Mouse (Mus musculus): ENCODE measurements around the gene Gm11236. TPM values are rescaled to one million over a fixed set of nuclear protein-coding genes. Genes with fewer than 3 reads are reported as not detected.
"Not testable (repeated sequence)": the region's sequence is repeated elsewhere in the genome, so short reads cannot be mapped to it uniquely, and the experiment has no call there.

The Gm11236 gene
- polyA plus RNA-seq (2015; fragmentation: Nextera tagmentation; extraction: Ambion mirVana) = not detected in 2 replicates

GRCm38 (mm10) chr4:73637821-73638220, at the start of gene Gm11236:
TSS of gene Gm11236 (plus strand) at chr4:73638121.
- not testable (repeated sequence) for H3K4me2 ChIP-seq (ENCODE audit: low read depth, low read length); H3K36me3 ChIP-seq (ENCODE audit: control insufficient read depth, insufficient read depth, low read length); H3K4me1 ChIP-seq (ENCODE audit: control insufficient read depth, insufficient read depth, low read length); ATAC-seq; H3K9ac ChIP-seq (ENCODE audit: low read depth, low read length); H3K27ac ChIP-seq (ENCODE audit: low read length); H3K4me3 ChIP-seq (ENCODE audit: low read length); H3K9me3 ChIP-seq (ENCODE audit: control insufficient read depth, low read length); H3K27me3 ChIP-seq (replicated peaks; ENCODE audit: control insufficient read depth, insufficient read depth, low read length)
- no CpG with 5 or more reads among the region's 4 CpGs for WGBS

- ATAC-seq = no peak
- H3K27me3 ChIP-seq (replicated peaks; ENCODE audit: control insufficient read depth, insufficient read depth, low read length) = no peaks in the 10 kb centered on the region
- 8% methylated on average over 3 of the region's 3 CpGs for WGBS
Observed at GRCm38 (mm10) chr4:73599248-73599647, 38.7 kb upstream of the Gm11236 start.

GRCm38 (mm10) chr4:73607581-73607980, 30.3 kb upstream of the Gm11236 start, which contains the start of gene Gm11238:
TSS of gene Gm11238 (plus strand) at chr4:73607881.
- WGBS = no CpG with 5 or more reads among the region's 3 CpGs
- not testable (repeated sequence) for H3K4me2 ChIP-seq (ENCODE audit: low read depth, low read length); H3K27ac ChIP-seq (ENCODE audit: low read length); H3K4me3 ChIP-seq (ENCODE audit: low read length); H3K27me3 ChIP-seq (replicated peaks; ENCODE audit: control insufficient read depth, insufficient read depth, low read length); H3K4me1 ChIP-seq (ENCODE audit: control insufficient read depth, insufficient read depth, low read length); H3K9me3 ChIP-seq (ENCODE audit: control insufficient read depth, low read length); H3K9ac ChIP-seq (ENCODE audit: low read depth, low read length); ATAC-seq; H3K36me3 ChIP-seq (ENCODE audit: control insufficient read depth, insufficient read depth, low read length)

More at GRCm38 (mm10) chr4:73599248-73599647, 38.7 kb upstream of the Gm11236 start:
- Histone ChIP-seq H3K27ac (ENCODE audit: low read length) (no peak overlapping the region), H3K36me3 (ENCODE audit: control insufficient read depth, insufficient read depth, low read length) (no peaks in the 10 kb centered on the region), H3K4me2 (ENCODE audit: low read depth, low read length) (no peak overlapping the region), H3K9me3 (ENCODE audit: control insufficient read depth, low read length) (no peaks in the 10 kb centered on the region), H3K4me1 (ENCODE audit: control insufficient read depth, insufficient read depth, low read length) (no peaks in the 10 kb centered on the region), H3K9ac (ENCODE audit: low read depth, low read length) (no peak overlapping the region), H3K4me3 (ENCODE audit: low read length) (no peak overlapping the region)

- not testable (repeated sequence) for H3K9me3 ChIP-seq (ENCODE audit: control insufficient read depth, low read length); ATAC-seq; H3K4me1 ChIP-seq (ENCODE audit: control insufficient read depth, insufficient read depth, low read length); H3K27ac ChIP-seq (ENCODE audit: low read length); H3K4me2 ChIP-seq (ENCODE audit: low read depth, low read length); H3K27me3 ChIP-seq (replicated peaks; ENCODE audit: control insufficient read depth, insufficient read depth, low read length); H3K9ac ChIP-seq (ENCODE audit: low read depth, low read length); H3K36me3 ChIP-seq (ENCODE audit: control insufficient read depth, insufficient read depth, low read length); H3K4me3 ChIP-seq (ENCODE audit: low read length)
- no CpG with 5 or more reads among the region's 3 CpGs for WGBS
Observed at GRCm38 (mm10) chr4:73622684-73623083, 15.2 kb upstream of the Gm11236 start, which contains the start of gene Gm11237. TSS of gene Gm11237 (plus strand) at chr4:73622984.

GRCm38 (mm10) chr4:73661864-73662263, 23.9 kb downstream of the Gm11236 start:
- H3K4me2 ChIP-seq (ENCODE audit: low read depth, low read length); ATAC-seq; H3K4me3 ChIP-seq (ENCODE audit: low read length); H3K9ac ChIP-seq (ENCODE audit: low read depth, low read length); H3K4me1 ChIP-seq (ENCODE audit: control insufficient read depth, insufficient read depth, low read length); H3K9me3 ChIP-seq (ENCODE audit: control insufficient read depth, low read length); H3K27me3 ChIP-seq (replicated peaks; ENCODE audit: control insufficient read depth, insufficient read depth, low read length); H3K36me3 ChIP-seq (ENCODE audit: control insufficient read depth, insufficient read depth, low read length); H3K27ac ChIP-seq (ENCODE audit: low read length): not testable (repeated sequence)
- WGBS = 89% methylated on average over 4 of the region's 4 CpGs

GRCm38 (mm10) chr4:73668054-73668453, 30.1 kb downstream of the Gm11236 start, which contains the start of gene Gm11239:
TSS of gene Gm11239 (plus strand) at chr4:73668354.
- no CpG with 5 or more reads among the region's 4 CpGs for WGBS
- H3K4me2 ChIP-seq (ENCODE audit: low read depth, low read length); H3K9me3 ChIP-seq (ENCODE audit: control insufficient read depth, low read length); H3K4me1 ChIP-seq (ENCODE audit: control insufficient read depth, insufficient read depth, low read length); H3K9ac ChIP-seq (ENCODE audit: low read depth, low read length); H3K27ac ChIP-seq (ENCODE audit: low read length); H3K4me3 ChIP-seq (ENCODE audit: low read length); H3K36me3 ChIP-seq (ENCODE audit: control insufficient read depth, insufficient read depth, low read length); ATAC-seq; H3K27me3 ChIP-seq (replicated peaks; ENCODE audit: control insufficient read depth, insufficient read depth, low read length): not testable (repeated sequence)

- not testable (repeated sequence) for ATAC-seq; H3K4me3 ChIP-seq (ENCODE audit: low read length); H3K36me3 ChIP-seq (ENCODE audit: control insufficient read depth, insufficient read depth, low read length); H3K4me2 ChIP-seq (ENCODE audit: low read depth, low read length); H3K9ac ChIP-seq (ENCODE audit: low read depth, low read length); H3K27ac ChIP-seq (ENCODE audit: low read length); H3K4me1 ChIP-seq (ENCODE audit: control insufficient read depth, insufficient read depth, low read length); H3K27me3 ChIP-seq (replicated peaks; ENCODE audit: control insufficient read depth, insufficient read depth, low read length); H3K9me3 ChIP-seq (ENCODE audit: control insufficient read depth, low read length)
- WGBS = no CpG with 5 or more reads among the region's 4 CpGs
Observed at GRCm38 (mm10) chr4:73683216-73683615, 45.3 kb downstream of the Gm11236 start, which contains the start of gene Gm428. TSS of gene Gm428 (plus strand) at chr4:73683516.

Other genes starting within 250 kb of the Gm11236 start
- not detected in 2 replicates for gene Gm11487, start 233.0 kb upstream of the Gm11236 start, polyA plus RNA-seq (2015; fragmentation: Nextera tagmentation; extraction: Ambion mirVana)
- gene Gm11238, start 30.2 kb upstream of the Gm11236 start, polyA plus RNA-seq (2015; fragmentation: Nextera tagmentation; extraction: Ambion mirVana) = not detected in 2 replicates
- gene Gm11237, start 15.1 kb upstream of the Gm11236 start, polyA plus RNA-seq (2015; fragmentation: Nextera tagmentation; extraction: Ambion mirVana) = not detected in 2 replicates
- gene Gm11239, start 30.2 kb downstream of the Gm11236 start, polyA plus RNA-seq (2015; fragmentation: Nextera tagmentation; extraction: Ambion mirVana) = not detected in 2 replicates
- gene Gm428, start 45.4 kb downstream of the Gm11236 start, polyA plus RNA-seq (2015; fragmentation: Nextera tagmentation; extraction: Ambion mirVana) = not detected in 2 replicates
- 4.1 and 4.5 TPM in 2 replicates for gene Rasef, start 152.9 kb downstream of the Gm11236 start, polyA plus RNA-seq (2015; fragmentation: Nextera tagmentation; extraction: Ambion mirVana)
- not detected in 2 replicates for gene Gm11758, start 238.1 kb downstream of the Gm11236 start, polyA plus RNA-seq (2015; fragmentation: Nextera tagmentation; extraction: Ambion mirVana)

Measured in intestine, embryonic 16.5 days (tissue).